Mouse (Mus musculus) mouse embryonic stem cell (cell line): ENCODE data around the gene Neu2.
"Not testable (repeated sequence)": the region's sequence is repeated elsewhere in the genome, so short reads cannot be mapped to it uniquely, and the experiment has no call there.

Source experiments
- in situ Hi-C, 2 experiments: fragments of 300-500 bp; cut with MboI; formaldehyde crosslinking; loops; 1 replicate in 1 of 2; 3 replicates in 1 of 2; pipeline ENCODE4 v1.14.3; 2019 to 2020; ENCODE audit warnings: low sequenced_read_pairs in 2 of 2, low pct_unique_long_range_greater_than_20kb in 1 of 2, mixed read lengths in 1 of 2; ENCODE audit not compliant: unreplicated experiment in 1 of 2

Gene Neu2

GRCm38 (mm10) chr1:87509561-87510165, at the start of gene Neu2:
Gene Neu2 (plus strand): TSS chr1:87509889.
- in situ Hi-C loops, result no loop called here

GRCm38 (mm10) chr1:87467469-87467868, 42.2 kb upstream of the Neu2 start:
- in situ Hi-C loops, result no loop called here

- in situ Hi-C loops, result no loop called here
Measured at GRCm38 (mm10) chr1:87468321-87468720, 41.4 kb upstream of the Neu2 start.

GRCm38 (mm10) chr1:87469971-87470370, 39.7 kb upstream of the Neu2 start, which contains the start of gene Snorc:
Gene Snorc (plus strand): TSS chr1:87470271.
- in situ Hi-C loops, result not testable (repeated sequence)

GRCm38 (mm10) chr1:87471914-87472313, 37.8 kb upstream of the Neu2 start:
- in situ Hi-C loops, result no loop called here

GRCm38 (mm10) chr1:87472576-87472975, 37.1 kb upstream of the Neu2 start:
- in situ Hi-C loops, result no loop called here

GRCm38 (mm10) chr1:87475076-87475895, 34.4 kb upstream of the Neu2 start:
- in situ Hi-C loops, result no loop called here

GRCm38 (mm10) chr1:87482546-87482945, 27.1 kb upstream of the Neu2 start:
- in situ Hi-C loops, result no loop called here

- in situ Hi-C loops, result no loop called here
Measured at GRCm38 (mm10) chr1:87486386-87486785, 23.3 kb upstream of the Neu2 start.

GRCm38 (mm10) chr1:87492285-87492684, 17.4 kb upstream of the Neu2 start:
- in situ Hi-C loops, result loop anchor here in 1 of 2 experiments (10.0 kb wide), 1 partner anchor 57 kb away; no protein-coding TSS in a partner anchor

GRCm38 (mm10) chr1:87493542-87493941, 16.1 kb upstream of the Neu2 start:
- in situ Hi-C loops, result loop anchor here in 1 of 2 experiments (10.0 kb wide), 1 partner anchor 59 kb away; no protein-coding TSS in a partner anchor

GRCm38 (mm10) chr1:87505524-87505923, 4.2 kb upstream of the Neu2 start:
- in situ Hi-C loops, result no loop called here

GRCm38 (mm10) chr1:87507857-87508256, 1.8 kb upstream of the Neu2 start:
- in situ Hi-C loops, result no loop called here

- in situ Hi-C loops, result no loop called here
Measured at GRCm38 (mm10) chr1:87508591-87509560, 813 bp upstream of the Neu2 start.

GRCm38 (mm10) chr1:87510166-87510691, 540 bp downstream of the Neu2 start:
- in situ Hi-C loops, result no loop called here

- in situ Hi-C loops, result no loop called here
Measured at GRCm38 (mm10) chr1:87510845-87511244, 1.2 kb downstream of the Neu2 start.

- in situ Hi-C loops, result no loop called here
Measured at GRCm38 (mm10) chr1:87520467-87520866, 10.8 kb downstream of the Neu2 start.

- in situ Hi-C loops, result no loop called here
Measured at GRCm38 (mm10) chr1:87521523-87521922, 11.8 kb downstream of the Neu2 start.
